Mouse (Mus musculus) midbrain, embryonic 12.5 days (tissue): ENCODE measurements around the gene Spred1. TPM values are rescaled to one million over a fixed set of nuclear protein-coding genes. Genes with fewer than 3 reads are reported as not detected.

Source experiments
- ATAC-seq: fragments of 200-750 bp; cut with Nextera tagmentation; 2 replicates; pipeline ENCODE4 v1.8.0; 2017; ENCODE audit warnings: low read depth, moderate TSS enrichment, moderate library complexity; ENCODE audit not compliant: low FRiP score
- H3K27ac ChIP-seq: fragments of 300-500 bp; sonication (generic); replicated peaks from 2 replicates; pipeline ENCODE4 v1.5.1; 2016; ENCODE audit warnings: mild to moderate bottlenecking
- H3K27me3 ChIP-seq: fragments of 300-500 bp; sonication (generic); 2 replicates; pipeline ENCODE4 v1.6.1; 2016; ENCODE audit warnings: mild to moderate bottlenecking
- H3K36me3 ChIP-seq: fragments of 300-500 bp; sonication (generic); 2 replicates; pipeline ENCODE4 v1.6.1; 2016
- H3K4me1 ChIP-seq: fragments of 300-500 bp; sonication (generic); 2 replicates; pipeline ENCODE4 v1.6.1; 2016
- H3K4me2 ChIP-seq: fragments of 300-500 bp; sonication (generic); replicated peaks from 2 replicates; pipeline ENCODE4 v1.6.1; 2016; ENCODE audit warnings: mild to moderate bottlenecking, moderate library complexity
- H3K4me3 ChIP-seq: fragments of 300-500 bp; sonication (generic); 2 replicates; pipeline ENCODE4 v1.5.1; 2016; ENCODE audit warnings: mild to moderate bottlenecking
- H3K9ac ChIP-seq: fragments of 300-500 bp; sonication (generic); replicated peaks from 2 replicates; pipeline ENCODE4 v1.6.1; 2016; ENCODE audit warnings: mild to moderate bottlenecking, moderate library complexity
- H3K9me3 ChIP-seq: fragments of 300-500 bp; sonication (generic); 2 replicates; pipeline ENCODE4 v1.6.1; 2016; ENCODE audit warnings: mild to moderate bottlenecking
- WGBS: fragments of 180-500 bp; shearing (Covaris S2); methylation state at CpG from one replicate; pipeline ENCODE4 v1.1.7; 2016; 5-methylcytosine and 5-hydroxymethylcytosine counted together
- polyA plus RNA-seq: library from polyadenylated mRNA; unstranded; fragments of >200 nt; fragmentation: Nextera tagmentation; extraction: Ambion mirVana; gene quantifications from 2 replicates; pipeline ENCODE4 v1.2.1, GENCODE M21; 2016

The Spred1 gene
- polyA plus RNA-seq, 1 experiment from 2014 or later: 17.8 TPM

GRCm38 (mm10) chr2:117099316-117099715 is 21.9 kb upstream of the Spred1 start:
- Histone ChIP-seq H3K27me3 (no peaks in the 10 kb centered on the region), H3K9me3 (no peaks in the 10 kb centered on the region), H3K9ac (no peak overlapping the region), H3K36me3 (no peaks in the 10 kb centered on the region), H3K4me2 (no peak overlapping the region), H3K4me3 (no peak overlapping the region), H3K4me1 (peaks cover 10% of the 10 kb centered on the region), H3K27ac (no peak overlapping the region)
- no peak for ATAC-seq
- 38% methylated on average over 10 of the region's 10 CpGs for WGBS

DNA sequence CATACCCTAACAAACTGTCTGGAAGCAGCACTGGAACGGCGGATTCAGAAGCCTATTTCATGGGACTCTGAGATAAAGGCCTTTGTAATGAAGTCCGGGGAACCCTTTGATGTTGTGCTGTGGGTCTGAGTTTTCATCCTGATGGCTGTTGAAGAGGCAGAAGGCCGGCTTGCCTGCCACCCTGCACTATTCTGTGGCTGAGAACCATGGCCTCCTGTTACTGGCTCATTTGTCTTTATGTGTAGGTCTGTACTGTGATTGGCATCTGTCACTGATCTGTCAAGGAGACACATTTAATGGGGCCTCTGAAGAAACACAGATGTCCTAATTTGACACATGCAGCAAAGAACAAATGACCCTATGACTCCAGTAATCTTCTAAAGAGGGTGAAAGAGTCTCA is 17.7 kb upstream of the Spred1 start:
- Histone ChIP-seq H3K4me2 (no peak overlapping the region), H3K27ac (0 out of 2 replicates have a peak overlapping the region, but pooled peaks have one; percentile 35), H3K9ac (no peak overlapping the region), H3K27me3 (no peaks in the 10 kb centered on the region), H3K4me3 (no peak overlapping the region), H3K9me3 (no peaks in the 10 kb centered on the region), H3K36me3 (no peaks in the 10 kb centered on the region), H3K4me1 (peaks cover 15% of the 10 kb centered on the region)
- ATAC-seq: peak; percentile 58; the same call in 1 of the 2 replicates
- WGBS: 9% methylated on average over 4 of the region's 4 CpGs

DNA sequence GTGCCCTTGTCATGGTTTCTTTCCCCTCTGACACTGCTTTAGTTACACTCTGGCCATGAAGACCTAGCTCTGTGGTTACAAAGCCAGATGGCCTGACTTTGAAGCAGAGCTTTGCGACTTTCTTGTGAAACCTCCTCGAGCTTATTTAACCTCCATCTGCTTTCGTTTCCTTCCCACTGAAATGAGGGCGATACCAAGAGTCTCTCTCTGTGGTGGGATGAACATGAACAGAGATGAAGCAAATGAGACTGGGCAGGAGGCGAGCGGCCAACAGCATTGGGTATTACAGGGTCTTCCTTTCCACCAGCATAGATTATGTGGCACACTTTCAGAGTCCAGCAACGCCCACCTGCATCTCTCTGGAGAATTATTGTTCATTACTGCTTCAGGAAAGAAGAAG is 15.8 kb upstream of the Spred1 start:
- 78% methylated on average over 7 of the region's 7 CpGs for WGBS
- Histone ChIP-seq H3K4me3 (no peak overlapping the region), H3K4me1 (peaks cover 15% of the 10 kb centered on the region), H3K27me3 (no peaks in the 10 kb centered on the region), H3K36me3 (no peaks in the 10 kb centered on the region), H3K27ac (no peak overlapping the region), H3K9ac (no peak overlapping the region), H3K9me3 (no peaks in the 10 kb centered on the region), H3K4me2 (no peak overlapping the region)
- no peak for ATAC-seq

DNA sequence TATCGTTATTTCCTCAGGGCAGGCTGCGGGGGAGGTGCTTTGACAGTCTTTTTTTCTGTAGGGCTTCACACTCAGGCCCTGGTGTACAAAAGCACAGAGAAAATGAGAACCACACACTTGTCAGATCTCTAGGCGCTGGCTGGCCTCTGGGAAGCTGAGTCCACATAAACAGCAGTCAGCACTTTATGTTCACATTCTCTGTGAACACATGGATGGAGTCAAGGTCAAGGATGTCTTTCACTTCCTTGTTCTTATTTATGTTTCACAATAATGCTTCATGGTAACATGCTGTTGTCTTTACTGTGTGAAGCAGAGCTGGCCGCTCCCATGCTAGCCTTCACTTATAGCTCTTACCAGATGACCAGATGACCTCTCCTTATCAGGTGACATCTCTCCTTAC is 13.1 kb upstream of the Spred1 start:
- Histone ChIP-seq H3K9ac (no peak overlapping the region), H3K36me3 (no peaks in the 10 kb centered on the region), H3K9me3 (no peaks in the 10 kb centered on the region), H3K4me2 (no peak overlapping the region), H3K27ac (no peak overlapping the region), H3K4me1 (peaks cover 11% of the 10 kb centered on the region), H3K27me3 (no peaks in the 10 kb centered on the region), H3K4me3 (no peak overlapping the region)
- ATAC-seq: no peak
- WGBS: 58% methylated on average over 4 of the region's 4 CpGs

DNA sequence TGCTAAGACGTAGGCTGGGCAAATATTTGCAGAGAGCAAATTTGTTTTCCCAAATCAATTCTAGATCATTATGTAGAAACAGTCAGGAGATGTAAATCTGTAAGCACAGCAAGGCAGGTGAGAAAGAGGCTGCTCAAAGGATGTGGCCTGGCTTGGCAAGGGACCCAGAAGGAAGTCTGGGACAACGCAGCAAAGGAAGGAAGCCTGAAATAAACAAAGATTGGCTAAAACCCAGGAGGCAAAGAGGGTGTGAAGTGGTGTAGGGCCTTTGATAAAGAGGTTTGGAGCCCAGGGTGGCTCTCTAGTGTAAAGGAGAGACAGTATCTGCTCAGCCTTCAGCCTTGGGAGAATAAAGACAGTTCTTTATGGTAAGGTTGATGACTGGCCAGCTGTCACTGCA is 11.9 kb upstream of the Spred1 start:
- no peaks in the 10 kb centered on the region for H3K36me3 ChIP-seq
- H3K27ac ChIP-seq: no peak overlapping the region
- H3K4me2 ChIP-seq: no peak overlapping the region
- no peaks in the 10 kb centered on the region for H3K27me3 ChIP-seq
- no peak for ATAC-seq
- H3K9me3 ChIP-seq: no peaks in the 10 kb centered on the region
- WGBS: 80% methylated on average over 2 of the region's 2 CpGs
- H3K9ac ChIP-seq: no peak overlapping the region
- no peak overlapping the region for H3K4me3 ChIP-seq
- 0 out of 2 replicates have a peak, but pooled peaks cover 5% of the 10 kb centered on the region for H3K4me1 ChIP-seq

DNA sequence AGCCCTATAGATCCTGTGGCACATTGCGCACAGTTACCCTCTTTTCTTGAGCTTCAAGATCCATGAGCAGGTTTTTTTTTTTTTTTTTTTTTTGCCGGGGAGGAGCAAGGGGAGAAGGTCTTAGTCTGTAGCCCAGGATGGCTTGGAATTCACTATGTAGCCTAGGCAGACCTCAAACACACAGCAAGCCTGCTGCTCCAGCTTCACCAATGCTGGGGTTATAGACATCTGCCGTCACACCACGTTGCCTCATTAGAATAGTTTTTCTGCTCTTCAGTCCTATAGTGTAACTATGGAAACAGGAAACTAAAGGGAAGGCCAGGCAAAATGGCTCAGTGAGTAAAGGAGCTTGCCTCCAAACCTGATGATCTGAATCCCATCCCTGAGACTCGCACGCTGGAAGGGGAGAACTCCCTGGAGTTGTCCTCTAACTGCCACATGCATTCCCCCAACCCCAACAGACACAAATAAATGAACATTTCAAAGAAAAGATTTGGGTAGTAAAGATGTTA is 10.8 kb upstream of the Spred1 start:
- WGBS: 48% methylated on average over 6 of the region's 6 CpGs
- Histone ChIP-seq H3K27ac (no peak overlapping the region), H3K27me3 (no peaks in the 10 kb centered on the region), H3K4me2 (no peak overlapping the region), H3K4me1 (0 out of 2 replicates have a peak, but pooled peaks cover 5% of the 10 kb centered on the region), H3K4me3 (no peak overlapping the region), H3K9me3 (no peaks in the 10 kb centered on the region), H3K9ac (no peak overlapping the region), H3K36me3 (no peaks in the 10 kb centered on the region)
- 0 out of 2 replicates have a peak, but pooled peaks have one; percentile 27 for ATAC-seq

DNA sequence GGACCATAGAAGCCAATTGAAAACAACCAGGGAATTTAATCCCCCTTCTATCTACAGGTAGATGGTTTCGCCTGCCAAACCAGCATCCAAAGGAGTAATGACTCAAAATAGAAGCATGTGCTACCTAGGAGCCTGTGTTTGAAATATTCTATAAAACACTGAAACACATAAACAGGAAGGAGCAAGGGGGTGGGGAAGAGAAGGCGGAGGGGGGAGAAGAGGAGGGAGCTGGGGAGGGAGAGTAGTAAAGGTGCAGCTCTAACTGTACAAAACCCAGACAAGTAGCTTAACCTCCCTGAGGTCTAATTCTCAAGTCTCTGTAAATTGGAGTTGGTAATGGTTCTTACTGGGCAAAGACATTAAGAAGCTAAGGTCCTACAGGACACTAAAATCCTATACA is 7.9 kb upstream of the Spred1 start:
- H3K4me1 ChIP-seq: no peaks in the 10 kb centered on the region
- H3K4me2 ChIP-seq: no peak overlapping the region
- WGBS: 87% methylated on average over 2 of the region's 2 CpGs
- ATAC-seq: no peak
- H3K4me3 ChIP-seq: no peak overlapping the region
- no peak overlapping the region for H3K27ac ChIP-seq
- H3K9me3 ChIP-seq: no peaks in the 10 kb centered on the region
- no peak overlapping the region for H3K9ac ChIP-seq
- H3K27me3 ChIP-seq: no peaks in the 10 kb centered on the region
- H3K36me3 ChIP-seq: no peaks in the 10 kb centered on the region

DNA sequence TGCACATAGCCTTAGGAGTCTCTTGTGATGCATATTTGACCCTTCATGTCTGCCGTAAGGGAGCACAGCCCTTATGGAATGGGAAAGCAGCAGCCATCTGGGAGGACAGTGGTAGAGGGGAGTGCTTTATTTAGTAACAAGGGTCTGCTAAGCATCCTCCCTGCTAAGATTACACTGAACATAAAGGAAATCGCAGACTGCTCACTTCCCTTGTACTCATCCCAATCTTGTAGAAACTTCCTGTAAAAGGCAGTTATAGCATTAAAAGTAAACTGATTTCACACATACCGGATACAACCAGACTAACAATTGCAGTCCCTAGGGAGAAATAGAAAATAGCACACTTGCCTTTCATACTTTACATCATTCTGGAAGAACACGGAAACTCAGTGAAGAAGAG is 7.4 kb upstream of the Spred1 start:
- no peak for ATAC-seq
- no peak overlapping the region for H3K27ac ChIP-seq

DNA sequence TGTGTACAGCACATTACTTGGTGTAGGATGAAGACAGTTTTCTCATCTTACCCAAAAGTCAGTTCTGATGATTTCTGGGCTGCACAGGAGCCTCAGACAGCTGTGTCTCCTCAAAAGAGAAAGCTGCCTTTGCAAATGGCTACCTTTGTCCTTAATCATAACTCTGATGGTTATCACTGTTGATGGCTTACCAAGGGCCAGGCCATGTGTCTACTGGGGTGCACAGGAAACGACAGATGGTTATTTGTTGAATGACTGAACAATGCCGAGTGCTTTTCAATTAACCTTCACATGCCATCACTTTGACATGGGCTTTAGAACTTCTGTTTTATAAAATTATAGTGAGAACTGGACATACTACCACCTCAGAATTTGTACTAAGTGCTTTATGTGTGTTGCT is 2.7 kb upstream of the Spred1 start:
- Histone ChIP-seq H3K4me2 (no peak overlapping the region), H3K36me3 (no peaks in the 10 kb centered on the region), H3K4me3 (no peak overlapping the region), H3K4me1 (peaks cover 9% of the 10 kb centered on the region), H3K27ac (no peak overlapping the region), H3K9me3 (no peaks in the 10 kb centered on the region), H3K27me3 (0 out of 2 replicates have a peak, but pooled peaks cover 7% of the 10 kb centered on the region), H3K9ac (no peak overlapping the region)
- WGBS: 67% methylated on average over 2 of the region's 2 CpGs
- ATAC-seq: no peak

More for the DNA sequence above, 7.4 kb upstream of the Spred1 start:
- no peaks in the 10 kb centered on the region for H3K9me3 ChIP-seq
- H3K4me2 ChIP-seq: no peak overlapping the region
- no peaks in the 10 kb centered on the region for H3K27me3 ChIP-seq
- no peak overlapping the region for H3K4me3 ChIP-seq
- WGBS: 84% methylated on average over 4 of the region's 4 CpGs
- no peaks in the 10 kb centered on the region for H3K4me1 ChIP-seq
- no peak overlapping the region for H3K9ac ChIP-seq
- H3K36me3 ChIP-seq: no peaks in the 10 kb centered on the region

- peak overlapping the region; percentile 99 for H3K27ac ChIP-seq
- H3K9ac ChIP-seq: peak overlapping the region; percentile 97
- H3K9me3 ChIP-seq: no peaks in the 10 kb centered on the region
- peak overlapping the region; percentile 76 for H3K4me2 ChIP-seq
- 0 out of 2 replicates have a peak, but pooled peaks cover 7% of the 10 kb centered on the region for H3K27me3 ChIP-seq
- H3K4me3 ChIP-seq: peak overlapping the region; percentile 91
- peaks cover 13% of the 10 kb centered on the region for H3K4me1 ChIP-seq
- peak; percentile 47 for ATAC-seq
- H3K36me3 ChIP-seq: no peaks in the 10 kb centered on the region
- 3% methylated on average over 30 of the region's 30 CpGs for WGBS
Measured at GRCm38 (mm10) chr2:117119291-117120245, 1.6 kb upstream of the Spred1 start.

- Histone ChIP-seq H3K27me3 (0 out of 2 replicates have a peak, but pooled peaks cover 7% of the 10 kb centered on the region), H3K4me3 (peak overlapping the region; percentile 91), H3K4me1 (peaks cover 15% of the 10 kb centered on the region), H3K9ac (peak overlapping the region; percentile 97), H3K9me3 (no peaks in the 10 kb centered on the region), H3K27ac (peak overlapping the region; percentile 99), H3K4me2 (peak overlapping the region; percentile 76), H3K36me3 (no peaks in the 10 kb centered on the region)
- under 1% methylated on average over 99 of the region's 101 CpGs for WGBS
- peak; percentile 88 for ATAC-seq
Measured at GRCm38 (mm10) chr2:117120246-117121211, 645 bp upstream of the Spred1 start.
